Mouse (Mus musculus) stomach, postnatal 0 days (tissue): ENCODE data around the gene Katnbl1. TPM values are rescaled to one million over a fixed set of nuclear protein-coding genes. Genes with fewer than 3 reads are reported as not detected.
"Not testable (repeated sequence)": the region's sequence is repeated elsewhere in the genome, so short reads cannot be mapped to it uniquely, and the experiment has no call there.

Experiments used
- ATAC-seq: fragments of 200-750 bp; cut with Nextera tagmentation; 2 replicates; pipeline ENCODE4 v1.8.0; 2017; ENCODE audit not compliant: low FRiP score, low TSS enrichment
- DNase-seq: peaks from one replicate; pipeline ENCODE4 v3.0.0-alpha.2; 2016; ENCODE audit warnings: low spot score
- H3K27ac ChIP-seq: fragments of 300-500 bp; sonication (generic); replicated peaks from 2 replicates; pipeline ENCODE4 v1.5.1; 2014; ENCODE audit warnings: mild to moderate bottlenecking, control low read depth
- H3K27me3 ChIP-seq: fragments of 300-500 bp; sonication (generic); 2 replicates; pipeline ENCODE4 v1.6.1; 2014; ENCODE audit warnings: low read length; ENCODE audit not compliant: control insufficient read depth, insufficient read depth
- H3K36me3 ChIP-seq: fragments of 300-500 bp; sonication (generic); 2 replicates; pipeline ENCODE4 v1.6.1; 2014; ENCODE audit warnings: low read length, mixed read lengths; ENCODE audit not compliant: control insufficient read depth, insufficient read depth
- H3K4me1 ChIP-seq: fragments of 300-500 bp; sonication (generic); replicated peaks from 2 replicates; pipeline ENCODE4 v1.6.1; 2014; ENCODE audit warnings: antibody characterized with exemption; ENCODE audit not compliant: control insufficient read depth, insufficient read depth
- H3K4me2 ChIP-seq: fragments of 300-500 bp; sonication (generic); replicated peaks from 2 replicates; pipeline ENCODE4 v1.6.1; 2014; ENCODE audit warnings: low read depth, mild to moderate bottlenecking, control low read depth, moderate library complexity
- H3K4me3 ChIP-seq: fragments of 300-500 bp; sonication (generic); 2 replicates; pipeline ENCODE4 v1.5.1; 2014; ENCODE audit warnings: low read depth, low read length, control low read depth
- H3K9ac ChIP-seq: fragments of 300-500 bp; sonication (generic); 2 replicates; pipeline ENCODE4 v1.6.1; 2014; ENCODE audit warnings: mild to moderate bottlenecking, low read length, control low read depth, mixed read lengths
- H3K9me3 ChIP-seq: fragments of 300-500 bp; sonication (generic); 2 replicates; pipeline ENCODE4 v1.6.1; 2016; ENCODE audit warnings: low read length; ENCODE audit not compliant: control insufficient read depth
- CTCF ChIP-seq: IDR thresholded peaks from 2 replicates; pipeline ENCODE4 v1.5.1; 2016; ENCODE audit warnings: antibody characterized with exemption, low read depth, mild to moderate bottlenecking, moderate library complexity
- EP300 ChIP-seq: optimal IDR thresholded peaks from 2 replicates; pipeline ENCODE3; 2016; ENCODE audit warnings: antibody characterized with exemption
- WGBS: fragments of 180-500 bp; shearing (Covaris S2); extraction: QIAGEN DNeasy Blood & Tissue Kit; methylation state at CpG from one replicate; pipeline ENCODE4 v1.1.7; 2014; 5-methylcytosine and 5-hydroxymethylcytosine counted together
- polyA plus RNA-seq: library from polyadenylated mRNA; unstranded; fragments of >200 nt; fragmentation: Nextera tagmentation; extraction: Ambion mirVana; gene quantifications from 2 replicates; pipeline ENCODE4 v1.2.1, GENCODE M21; 2015

Katnbl1 gene
- polyA plus RNA-seq, 1 experiment from 2014 or later, result 25.8 TPM

DNA sequence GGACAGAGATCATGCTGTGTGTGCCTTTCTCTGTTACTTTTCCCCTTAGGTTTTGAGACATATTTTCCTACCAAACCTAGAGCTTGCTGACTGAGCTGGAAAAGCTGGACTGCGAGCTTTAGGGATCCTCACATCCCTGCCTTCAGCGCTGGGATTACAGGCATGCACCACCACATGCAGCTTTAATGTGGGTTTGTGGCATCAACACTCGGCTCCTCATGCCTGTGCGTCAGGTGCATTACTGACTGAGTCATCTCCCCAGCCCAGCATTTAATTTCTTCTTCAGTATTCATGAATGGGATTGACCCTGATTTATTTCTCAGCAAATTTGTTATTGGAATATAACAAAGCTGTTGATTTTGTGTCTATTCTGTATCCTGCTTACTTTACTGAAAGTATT is 57.3 kb downstream of the Katnbl1 start:
- Histone ChIP-seq H3K9ac (no peak overlapping the region), H3K36me3 (no peaks in the 10 kb centered on the region), H3K9me3 (no peaks in the 10 kb centered on the region), H3K27ac (no peak overlapping the region), H3K4me3 (no peak overlapping the region), H3K4me2 (no peak overlapping the region), H3K27me3 (no peaks in the 10 kb centered on the region), H3K4me1 (no peaks in the 10 kb centered on the region)
- WGBS, result 77% methylated on average over 4 of the region's 4 CpGs
- ATAC-seq, result no peak
- DNase-seq, result no peak
- TF ChIP-seq CTCF, result no peak
- no peak for TF ChIP-seq EP300

DNA sequence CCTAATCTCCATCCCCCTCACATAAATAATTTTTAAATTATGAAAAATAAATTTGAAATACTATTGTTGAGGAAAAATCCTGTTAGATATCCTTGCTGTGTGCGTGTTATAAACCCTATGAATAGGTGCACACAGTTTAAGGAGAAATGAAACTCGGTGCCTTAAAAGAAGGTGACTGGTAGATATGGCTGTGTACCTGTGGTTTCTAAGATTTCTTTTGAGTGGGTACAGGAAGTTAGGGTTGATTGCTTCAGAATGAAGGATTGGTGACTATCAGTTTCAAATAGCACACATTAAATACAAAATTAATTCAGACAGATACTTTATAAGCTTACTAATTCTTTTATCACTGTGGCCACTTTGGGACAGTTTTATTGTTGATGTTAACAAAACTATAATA is 58.6 kb downstream of the Katnbl1 start:
- 87% methylated on average over 2 of the region's 2 CpGs for WGBS

DNA sequence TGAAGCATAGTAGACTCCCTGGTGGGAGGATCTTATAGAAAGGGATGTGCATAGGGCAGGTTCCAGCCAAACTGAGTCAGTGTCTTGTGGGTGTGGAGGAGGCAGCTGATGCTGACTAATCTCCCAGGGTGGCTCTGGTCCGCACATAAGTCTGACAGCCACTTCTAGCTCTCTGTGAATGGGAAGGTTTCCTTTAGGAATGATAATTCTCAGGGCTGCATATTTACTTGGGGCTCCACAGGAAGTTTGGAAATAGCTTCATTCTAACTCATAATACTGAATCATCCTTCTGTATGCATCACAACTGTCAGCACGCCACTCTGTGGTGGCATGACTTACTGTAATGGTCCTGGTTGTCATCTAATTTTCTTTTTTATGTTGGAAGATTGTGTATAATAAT is 64.5 kb downstream of the Katnbl1 start:
- TF ChIP-seq CTCF, result no peak
- no peak for TF ChIP-seq EP300
- H3K4me2 ChIP-seq, result no peak overlapping the region
- no peak overlapping the region for H3K9ac ChIP-seq
- ATAC-seq, result no peak
- H3K27ac ChIP-seq, result no peak overlapping the region
- no peaks in the 10 kb centered on the region for H3K4me1 ChIP-seq
- H3K36me3 ChIP-seq, result no peaks in the 10 kb centered on the region
- no peak for DNase-seq
- 58% methylated on average over 2 of the region's 2 CpGs for WGBS
- no peaks in the 10 kb centered on the region for H3K9me3 ChIP-seq
- H3K27me3 ChIP-seq, result no peaks in the 10 kb centered on the region
- H3K4me3 ChIP-seq, result no peak overlapping the region

More for the DNA sequence above, 58.6 kb downstream of the Katnbl1 start:
- DNase-seq (no peak), ATAC-seq (no peak)
- no peaks in the 10 kb centered on the region for H3K27me3 ChIP-seq
- H3K27ac ChIP-seq, result no peak overlapping the region
- no peak overlapping the region for H3K4me3 ChIP-seq
- H3K9me3 ChIP-seq, result no peaks in the 10 kb centered on the region
- H3K4me2 ChIP-seq, result no peak overlapping the region
- H3K36me3 ChIP-seq, result no peaks in the 10 kb centered on the region
- no peaks in the 10 kb centered on the region for H3K4me1 ChIP-seq
- TF ChIP-seq EP300 (no peak), CTCF (no peak)
- H3K9ac ChIP-seq, result no peak overlapping the region

DNA sequence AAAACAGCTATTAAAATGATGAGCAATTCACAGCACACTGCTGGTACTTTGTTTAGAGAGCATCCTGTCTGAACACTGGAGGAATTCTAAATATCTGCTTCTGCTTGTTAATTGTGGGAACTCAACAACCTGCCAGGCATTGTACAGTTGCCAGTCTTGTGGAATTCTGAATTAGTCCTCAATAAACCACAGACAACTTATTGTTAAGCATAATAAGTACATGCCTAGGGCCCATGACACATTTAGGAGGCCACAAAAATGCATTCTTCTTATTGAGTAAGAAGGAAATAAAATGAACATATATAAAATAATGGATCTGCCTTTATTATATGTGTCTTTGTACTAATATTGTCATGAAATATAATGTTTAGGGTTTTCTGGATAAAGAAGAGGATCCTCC is 66.5 kb downstream of the Katnbl1 start:
- TF ChIP-seq EP300, result no peak
- TF ChIP-seq CTCF, result no peak
- no peaks in the 10 kb centered on the region for H3K27me3 ChIP-seq
- no peak overlapping the region for H3K9ac ChIP-seq
- H3K27ac ChIP-seq, result no peak overlapping the region
- H3K4me1 ChIP-seq, result no peaks in the 10 kb centered on the region
- H3K4me2 ChIP-seq, result no peak overlapping the region
- no peaks in the 10 kb centered on the region for H3K9me3 ChIP-seq
- DNase-seq (no peak), ATAC-seq (no peak)
- no peak overlapping the region for H3K4me3 ChIP-seq
- H3K36me3 ChIP-seq, result no peaks in the 10 kb centered on the region

DNA sequence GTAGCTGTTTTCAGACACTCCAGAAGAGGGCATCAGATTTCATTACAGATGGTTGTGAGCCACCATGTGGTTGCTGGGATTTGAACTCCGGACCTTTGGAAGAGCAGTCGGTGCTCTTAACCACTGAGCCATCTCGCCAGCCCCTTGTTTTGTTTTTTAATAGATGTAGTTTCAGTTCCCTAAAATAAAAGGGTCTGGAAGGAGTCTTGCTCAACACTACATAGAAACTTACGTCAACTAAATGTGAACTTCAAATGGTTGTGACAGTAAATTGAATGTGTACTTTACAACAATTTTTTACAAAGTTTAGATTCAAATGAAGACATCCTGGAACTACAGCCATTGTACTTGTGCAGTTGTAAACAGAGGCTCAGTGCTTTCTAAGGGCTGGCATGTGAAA is 69.0 kb downstream of the Katnbl1 start:
- H3K4me3 ChIP-seq, H3K9me3 ChIP-seq, H3K27me3 ChIP-seq, H3K36me3 ChIP-seq, H3K4me2 ChIP-seq, DNase-seq, ATAC-seq, H3K27ac ChIP-seq, H3K9ac ChIP-seq, H3K4me1 ChIP-seq: not testable (repeated sequence)
- 76% methylated on average over 4 of the region's 4 CpGs for WGBS

DNA sequence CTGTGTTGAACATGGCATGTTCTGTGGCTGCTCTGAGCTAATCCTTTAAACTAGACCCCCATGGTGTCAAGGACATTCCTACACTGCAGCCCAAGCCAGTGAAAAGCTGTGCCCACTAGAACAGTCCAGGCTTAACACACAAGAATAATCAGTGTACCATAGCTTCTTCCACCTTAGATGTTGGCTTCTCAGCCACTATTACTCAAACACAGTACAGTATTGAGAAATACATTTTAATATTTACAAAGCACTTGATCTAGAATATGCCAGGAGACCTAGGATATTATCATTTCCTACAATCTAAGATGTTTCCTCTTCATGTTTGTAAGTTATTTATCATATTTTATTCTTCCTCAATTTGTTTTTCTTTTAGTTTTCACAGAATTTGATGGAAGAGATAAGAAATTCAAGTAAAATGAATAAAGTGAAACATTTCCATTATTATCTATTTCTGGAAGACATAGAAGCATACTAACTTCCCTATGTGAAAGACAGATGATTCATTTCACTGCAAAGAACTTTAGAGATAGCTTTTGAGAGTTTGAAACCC is 69.6 kb downstream of the Katnbl1 start:
- ATAC-seq (no peak), DNase-seq (no peak)
- Histone ChIP-seq H3K9me3 (no peaks in the 10 kb centered on the region), H3K9ac (no peak overlapping the region), H3K4me3 (no peak overlapping the region), H3K27ac (no peak overlapping the region), H3K4me2 (no peak overlapping the region), H3K36me3 (no peaks in the 10 kb centered on the region), H3K4me1 (no peaks in the 10 kb centered on the region), H3K27me3 (no peaks in the 10 kb centered on the region)
- TF ChIP-seq EP300, result no peak
- no peak for TF ChIP-seq CTCF
